Mouse (Mus musculus) 3T3-L1 (cell line): ENCODE results near the gene F3.
A peak's percentile ranks its signal among the peaks of the same experiment; 100 is the strongest.

Source experiments
- DNase-seq: peaks from one replicate; pipeline ENCODE4 v3.0.0-alpha.2; 2015; ENCODE audit warnings: low read depth, low spot score

Gene F3

DNA sequence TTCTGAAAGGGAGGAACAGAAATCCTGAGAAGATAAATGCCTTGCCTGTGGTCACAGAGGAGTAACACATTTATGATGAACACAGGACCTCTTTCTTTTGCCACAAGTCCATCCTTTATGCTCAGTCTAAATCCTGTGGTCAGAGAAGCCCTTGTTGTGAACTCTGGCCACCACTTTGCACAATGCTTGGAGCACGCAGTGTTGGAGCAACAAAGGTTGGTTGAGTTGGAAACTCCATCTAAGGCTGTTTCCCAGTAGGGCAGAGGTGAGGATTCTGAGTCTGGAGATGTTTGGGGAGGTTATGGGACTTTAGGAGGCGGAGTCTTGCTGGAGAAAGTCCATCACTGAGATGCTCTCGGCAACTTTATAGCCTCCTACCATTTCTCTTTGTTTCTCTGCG, 16.2 kb upstream of the F3 start:
- DNase-seq: peak; percentile 48

DNA sequence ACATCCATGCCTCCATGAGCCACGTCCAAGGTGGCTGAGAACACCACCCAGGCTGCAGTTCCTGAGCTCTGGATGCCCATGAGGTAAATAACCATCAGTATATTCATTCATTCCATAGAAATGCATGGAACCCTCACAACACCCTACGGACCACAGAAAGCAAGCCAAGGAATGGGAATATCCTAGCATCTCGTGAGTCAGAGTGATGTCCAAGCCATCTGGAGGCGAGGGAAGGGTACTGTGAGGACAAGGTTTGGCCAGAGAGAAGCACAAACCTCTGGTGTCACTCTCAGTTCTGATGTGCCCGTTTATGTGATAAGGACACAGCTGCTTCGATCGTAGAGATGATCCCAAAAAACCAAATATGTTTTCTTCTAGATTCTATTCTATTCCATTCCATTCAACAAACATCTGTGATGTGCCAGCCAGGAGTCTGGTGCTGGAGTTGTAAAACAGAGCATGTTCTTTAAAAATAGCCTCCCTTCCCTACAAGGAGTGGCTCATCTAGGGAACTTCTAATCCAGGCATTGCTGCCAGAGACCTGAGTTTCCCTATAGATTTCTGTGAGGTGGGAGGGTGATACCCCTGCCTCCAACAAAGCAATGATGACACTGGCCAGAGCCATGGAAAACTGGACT, 12.3 kb upstream of the F3 start:
- DNase-seq: peak; percentile 52

DNA sequence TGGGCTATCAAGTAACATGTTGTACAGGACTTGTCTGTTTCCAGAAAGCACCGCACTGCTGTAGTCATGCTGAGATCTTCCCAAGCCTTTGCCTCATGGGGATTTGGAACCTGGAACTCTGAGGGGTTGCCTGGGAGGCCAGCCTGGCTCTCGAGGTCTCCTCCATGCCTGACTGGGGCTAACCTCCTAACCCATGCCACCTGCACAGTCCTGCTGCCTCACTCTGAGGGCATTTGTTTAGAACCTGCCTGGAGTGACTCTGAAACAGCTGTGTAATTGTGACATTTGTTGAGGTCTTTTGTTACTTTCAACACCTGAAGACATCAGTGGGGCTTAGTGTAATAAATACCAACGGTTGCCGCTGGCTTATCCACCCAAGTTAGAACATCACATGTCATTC, 11.1 kb upstream of the F3 start:
- no peak for DNase-seq

DNA sequence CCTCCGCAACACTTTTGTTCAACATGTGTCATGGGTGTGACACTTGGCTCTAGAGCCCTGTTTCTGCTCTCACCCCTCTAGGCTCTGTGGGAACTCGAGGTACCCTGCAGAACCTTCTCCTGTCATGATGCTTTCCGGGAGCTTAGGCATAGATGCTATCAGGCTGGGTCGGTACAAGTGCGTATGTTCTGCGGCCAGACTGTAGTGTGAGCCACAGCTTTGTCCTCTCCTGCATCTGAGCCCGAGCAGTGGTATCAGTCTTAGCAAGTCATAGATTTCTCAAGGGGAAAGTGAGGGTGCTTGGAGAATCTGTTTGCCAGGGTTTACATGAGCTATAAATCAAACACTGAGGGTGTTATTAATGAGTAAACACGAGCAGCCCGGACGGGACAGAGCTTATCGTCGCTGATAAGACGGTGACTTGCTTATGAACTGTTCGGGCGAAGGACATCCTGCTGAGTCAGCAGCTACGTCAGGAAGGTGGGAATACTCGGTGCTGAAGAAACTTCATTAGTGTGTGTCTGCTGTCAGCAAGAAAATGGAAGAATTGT, 10.1 kb upstream of the F3 start:
- no peak for DNase-seq

DNA sequence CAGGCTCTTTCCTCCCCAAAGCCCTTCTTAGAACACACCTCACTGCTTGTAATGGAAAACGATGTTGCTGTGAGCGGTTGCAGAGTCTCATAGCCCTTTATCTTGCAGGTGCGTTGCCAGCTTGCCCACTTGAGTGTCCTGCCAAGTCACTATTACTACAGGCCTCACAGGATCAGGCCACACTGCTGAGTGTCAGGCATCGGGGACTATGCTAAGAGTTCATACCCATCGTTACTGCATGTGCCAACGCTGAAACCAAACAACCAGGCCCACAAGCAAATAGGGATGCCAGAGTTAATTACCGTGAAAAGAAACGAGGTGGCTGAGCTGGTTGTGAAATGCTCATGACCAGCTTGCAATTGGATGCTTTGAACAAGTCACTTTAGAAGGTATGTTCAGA, 9.5 kb upstream of the F3 start:
- no peak for DNase-seq

DNA sequence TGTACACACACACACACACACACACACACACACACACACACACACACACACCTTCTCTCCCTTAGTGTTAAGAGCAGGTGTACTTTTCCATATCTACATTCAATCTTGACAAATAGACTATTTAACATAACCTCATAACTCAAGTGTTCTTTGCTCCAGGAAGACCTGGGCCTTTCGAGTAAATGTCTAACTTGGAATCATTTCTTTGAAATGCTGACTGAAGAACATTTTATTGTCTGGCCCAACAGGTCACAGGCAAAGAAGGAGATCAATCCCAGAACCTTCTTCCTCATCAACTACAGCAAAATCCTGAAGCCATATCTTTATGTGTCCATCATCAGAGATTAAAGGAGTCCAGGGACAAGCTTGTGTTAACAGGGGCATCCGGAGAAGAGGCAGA, 8.9 kb upstream of the F3 start:
- DNase-seq: no peak

DNA sequence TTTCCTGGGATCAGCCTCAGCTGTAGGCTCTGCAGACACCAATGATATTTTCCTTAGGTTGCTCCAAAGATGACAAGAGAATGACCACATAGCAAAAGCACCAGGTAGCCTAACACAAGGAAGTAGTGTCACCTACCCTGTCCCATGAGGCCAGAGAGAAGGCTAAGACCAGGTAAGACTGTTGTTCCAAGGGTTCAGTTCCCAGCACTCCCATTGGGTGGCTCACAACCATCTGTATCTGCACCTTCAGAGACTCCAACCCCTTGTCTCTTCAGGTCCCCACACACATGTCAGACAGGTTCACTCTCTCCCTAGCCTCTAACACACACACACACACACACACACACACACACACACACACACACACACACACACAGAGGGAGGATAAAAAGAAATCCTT, 8.0 kb upstream of the F3 start:
- DNase-seq: no peak

DNA sequence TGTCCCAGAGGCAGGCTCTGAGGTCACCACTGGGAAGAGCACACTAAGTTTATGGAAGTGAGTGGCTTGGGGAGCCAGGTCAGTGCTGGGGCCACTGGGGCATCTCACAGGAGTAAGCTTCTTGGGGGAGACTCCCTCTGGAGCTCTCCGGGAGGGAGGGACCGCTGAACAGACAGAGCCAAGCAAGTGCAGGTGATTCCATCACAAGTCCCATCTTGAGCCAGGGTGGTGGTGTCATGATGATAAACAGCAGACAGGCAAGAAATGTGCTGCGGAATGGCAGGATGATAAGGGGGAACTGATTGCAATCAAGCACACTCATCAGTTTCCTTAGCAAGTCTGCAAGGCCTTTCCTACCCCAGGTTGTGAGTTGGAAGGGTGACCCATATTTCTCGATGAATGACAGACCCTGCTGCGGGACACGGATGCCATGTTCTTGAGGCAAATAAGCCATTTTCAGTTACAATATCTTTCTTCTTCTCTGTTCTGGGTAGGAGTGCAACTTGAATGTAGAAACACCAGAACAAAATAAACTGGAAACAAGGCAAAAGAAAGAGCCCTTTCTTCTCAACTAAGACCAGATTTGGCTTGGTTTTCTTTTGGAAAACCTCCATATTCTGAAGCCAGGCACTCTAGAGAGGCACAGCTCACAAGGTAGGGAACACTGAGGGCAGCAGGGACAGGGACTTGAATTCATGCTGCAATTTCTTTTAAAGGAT, 7.4 kb upstream of the F3 start:
- no peak for DNase-seq

DNA sequence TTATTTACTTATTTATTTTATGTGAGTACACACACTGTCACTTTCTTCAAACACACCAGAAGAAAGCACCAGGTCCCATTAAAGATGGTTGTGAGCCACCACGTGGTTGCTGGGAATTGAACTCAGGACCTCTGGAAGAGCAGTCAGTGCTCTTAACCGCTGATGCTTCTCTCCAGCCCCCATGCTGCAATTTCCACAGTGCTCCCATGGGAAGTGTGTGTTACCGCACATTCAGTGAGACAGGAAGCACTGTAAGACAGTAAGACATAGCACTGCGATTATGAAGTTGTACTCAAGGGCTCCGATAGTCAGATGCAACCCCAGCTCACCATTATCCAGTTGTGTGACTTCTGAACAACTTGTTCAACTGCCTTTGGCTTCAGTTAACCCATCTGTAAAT, 6.9 kb upstream of the F3 start:
- DNase-seq: no peak

DNA sequence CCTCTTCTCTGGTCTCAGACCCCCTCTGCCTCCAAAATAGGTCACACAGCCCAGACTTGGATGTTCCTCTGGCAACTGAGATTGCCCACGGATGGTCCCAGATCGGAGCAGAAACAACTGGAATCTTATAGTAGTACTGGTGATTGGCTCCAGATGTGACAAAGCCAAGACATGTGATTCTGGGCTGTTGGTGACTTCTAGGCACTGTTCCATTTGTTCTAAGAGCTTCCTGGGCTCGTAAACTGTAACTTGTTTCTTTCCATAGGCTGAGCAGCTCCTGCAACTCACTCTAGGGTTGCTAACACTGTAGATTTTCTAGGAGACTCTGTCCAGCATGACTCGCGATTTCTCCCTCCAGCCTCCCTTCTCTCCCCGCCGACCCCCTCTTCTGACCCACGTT, 4.7 kb upstream of the F3 start:
- peak; percentile 77 for DNase-seq

DNA sequence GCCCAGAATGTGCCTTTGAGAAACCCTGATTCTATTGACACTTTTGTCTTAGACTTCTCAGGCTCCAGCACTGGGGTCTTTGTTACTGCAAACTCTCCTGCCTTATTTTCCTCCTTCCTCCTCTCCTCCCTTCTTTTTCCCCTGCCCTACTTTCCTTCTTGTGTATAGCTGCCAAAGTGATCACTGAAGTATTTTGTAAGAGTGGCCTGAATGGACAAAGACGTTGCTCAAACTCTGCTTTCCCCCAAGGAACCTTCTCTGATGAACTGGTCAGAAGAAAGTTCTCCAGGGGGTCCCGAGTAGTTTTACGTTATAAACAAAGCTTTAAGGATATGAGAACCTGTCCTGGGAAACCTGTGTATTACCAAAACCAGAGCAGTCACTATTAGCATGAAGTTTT, 3.6 kb upstream of the F3 start:
- no peak for DNase-seq

DNA sequence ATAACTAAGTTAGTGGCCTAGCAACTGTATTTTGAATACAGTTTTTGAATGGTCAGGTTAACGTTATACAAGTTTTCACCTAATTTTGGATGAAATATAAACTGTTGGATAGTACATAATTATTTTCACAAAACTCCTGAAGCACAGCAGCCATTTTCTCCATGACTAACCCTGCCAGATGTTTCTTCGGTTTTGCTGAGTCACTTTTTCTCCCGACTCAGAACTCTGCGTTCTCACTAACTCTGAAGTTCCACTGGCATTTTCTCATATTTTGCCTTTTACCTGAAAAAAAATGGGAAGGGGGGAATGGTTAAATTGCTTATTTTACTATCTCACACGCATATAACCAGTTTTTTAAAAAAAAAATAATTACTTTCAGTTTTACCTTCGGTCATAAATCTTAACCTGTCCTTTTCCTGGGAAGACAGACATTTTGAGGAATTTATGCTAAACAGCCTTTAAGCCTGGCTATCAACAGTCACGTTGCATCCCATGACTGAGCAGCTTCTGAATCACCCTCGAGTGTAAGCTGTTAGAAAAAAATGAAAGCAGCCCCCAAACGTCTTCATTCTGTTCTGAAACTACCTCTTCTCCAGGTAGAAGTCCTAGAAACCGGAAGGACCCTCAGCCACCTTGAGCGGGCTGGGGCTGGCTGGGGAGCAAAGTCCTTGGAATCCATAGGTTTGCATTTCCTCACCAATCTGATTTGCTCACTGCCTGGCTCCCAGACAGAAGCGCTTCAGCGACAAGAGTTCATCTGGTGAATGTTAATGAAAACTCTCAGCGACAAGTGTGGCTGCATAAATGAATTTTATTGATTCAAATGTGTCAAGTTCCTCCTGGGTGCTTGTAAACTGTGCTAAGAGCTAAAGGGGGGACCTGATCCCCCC, 2.3 kb upstream of the F3 start:
- peak; percentile 88 for DNase-seq

DNA sequence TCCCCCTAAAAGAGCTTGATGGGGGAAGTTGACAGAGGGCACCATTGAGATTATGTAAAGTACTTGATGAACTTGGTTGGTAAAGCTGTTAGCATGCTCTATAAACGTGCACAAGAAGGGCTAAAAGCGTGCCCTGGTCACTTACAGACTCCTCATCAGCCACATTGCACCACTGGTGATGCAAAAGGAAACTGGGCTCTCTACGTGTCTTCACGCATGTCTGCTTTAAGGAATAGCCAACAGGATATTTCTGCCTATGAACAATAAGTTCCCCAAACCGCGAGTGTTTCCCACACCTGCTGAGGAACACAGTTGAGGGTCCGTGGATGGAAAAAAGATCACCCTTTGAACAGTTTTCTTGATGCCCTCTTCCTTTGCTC, 1.7 kb upstream of the F3 start:
- DNase-seq: peak; percentile 24

DNA sequence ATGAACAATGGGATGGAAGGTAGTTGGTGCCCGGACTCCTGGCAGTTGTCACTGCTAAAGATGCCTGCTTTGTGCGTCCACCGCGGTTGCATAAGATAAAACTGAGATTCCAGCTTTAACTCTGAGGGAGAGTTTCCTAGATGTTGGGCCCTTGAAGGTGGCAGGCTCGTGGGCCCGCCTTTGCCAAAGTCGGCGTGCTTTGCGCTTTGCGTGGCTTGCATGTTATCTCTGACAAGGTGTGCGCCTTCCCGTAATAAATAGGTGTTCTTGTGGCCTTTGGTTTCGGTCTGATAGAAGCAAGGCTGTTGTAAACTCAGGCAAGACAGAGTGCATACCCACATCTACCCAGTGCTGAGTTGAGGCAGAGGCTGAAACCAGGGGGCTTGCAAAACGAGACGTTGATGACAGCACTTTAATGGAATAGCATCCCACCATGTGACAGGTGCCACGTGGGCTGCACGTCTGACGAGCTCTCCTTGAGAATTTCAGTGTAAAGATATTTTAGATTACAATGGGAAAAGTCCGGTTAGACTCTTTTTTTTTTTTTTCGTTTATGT, 709 bp downstream of the F3 start:
- peak; percentile 50 for DNase-seq

DNA sequence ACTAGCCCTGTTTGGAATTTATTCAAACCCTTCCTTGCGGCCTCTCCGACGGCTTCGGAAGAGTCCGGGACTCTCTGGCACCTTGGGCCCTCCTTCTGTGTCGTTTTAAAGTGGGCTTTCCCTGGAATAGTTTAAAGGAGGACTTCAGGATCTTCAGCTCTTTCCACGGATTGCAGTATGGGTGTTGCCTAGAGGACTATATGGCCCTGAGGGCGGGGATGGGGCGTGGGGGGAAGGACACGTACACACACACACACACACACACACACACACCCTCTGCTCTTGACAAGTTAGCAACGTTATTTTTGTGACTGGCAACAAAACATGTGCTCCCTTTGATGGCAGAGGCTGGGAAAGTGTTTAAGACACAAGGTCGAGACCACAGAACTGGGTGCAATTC, 1.2 kb downstream of the F3 start:
- peak; percentile 50 for DNase-seq

DNA sequence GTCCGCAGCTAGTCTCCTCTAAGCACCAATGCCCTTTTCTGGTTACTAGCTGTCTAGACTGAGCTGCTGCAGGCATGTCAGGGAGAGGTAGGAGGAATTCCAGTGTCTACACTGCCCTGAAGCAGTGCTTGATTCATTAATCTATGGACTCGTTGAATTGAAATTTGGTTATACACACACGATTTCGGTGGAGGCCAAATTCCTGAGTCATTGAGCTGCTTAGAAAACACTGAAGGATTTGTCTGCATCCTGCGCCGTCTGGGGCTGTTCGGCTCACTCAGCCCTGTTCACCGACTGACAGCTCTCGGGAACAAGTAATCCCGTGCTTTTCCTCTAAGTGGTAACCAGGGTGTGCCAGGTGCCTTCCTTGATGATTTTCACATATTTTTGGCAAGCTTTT, 2.3 kb downstream of the F3 start:
- DNase-seq: no peak

DNA sequence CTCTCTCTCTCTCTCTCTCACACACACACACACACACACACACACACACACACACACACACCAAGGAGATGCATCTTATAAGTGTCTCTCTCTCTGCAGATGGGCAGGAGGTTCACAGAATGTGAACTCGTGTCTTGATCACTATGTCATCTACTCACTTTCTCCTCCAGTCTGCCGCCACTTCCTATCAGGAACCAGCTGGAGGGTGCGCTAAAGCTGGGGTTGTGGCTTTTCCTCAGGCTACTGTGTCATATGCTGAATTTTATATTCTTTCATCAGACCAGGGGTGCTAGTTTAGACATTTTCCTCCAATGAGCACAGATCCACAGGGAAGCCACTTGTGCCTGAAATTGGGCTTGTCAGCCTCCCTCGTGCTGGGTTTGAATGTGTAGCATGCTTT, 6.3 kb downstream of the F3 start:
- peak; percentile 2 for DNase-seq

DNA sequence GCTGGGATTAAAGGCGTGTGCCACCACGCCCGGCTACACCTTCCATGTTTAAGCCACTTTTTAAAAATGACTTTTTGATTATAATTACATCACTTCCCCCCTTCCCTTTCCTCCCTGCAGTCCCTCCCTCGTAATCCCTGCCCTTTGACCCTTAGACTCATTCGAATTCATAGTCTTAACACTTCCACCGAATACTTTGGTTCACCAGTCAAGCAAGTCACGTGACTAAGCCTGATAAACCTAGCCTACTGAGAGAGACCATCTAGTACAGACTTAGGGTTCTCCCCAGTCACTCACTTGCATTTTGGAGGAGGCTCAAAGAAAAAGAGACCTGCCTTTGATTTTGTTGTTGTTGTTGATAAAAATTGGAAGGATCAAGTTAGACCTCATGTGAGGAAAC, 12.2 kb downstream of the F3 start:
- DNase-seq: no peak

DNA sequence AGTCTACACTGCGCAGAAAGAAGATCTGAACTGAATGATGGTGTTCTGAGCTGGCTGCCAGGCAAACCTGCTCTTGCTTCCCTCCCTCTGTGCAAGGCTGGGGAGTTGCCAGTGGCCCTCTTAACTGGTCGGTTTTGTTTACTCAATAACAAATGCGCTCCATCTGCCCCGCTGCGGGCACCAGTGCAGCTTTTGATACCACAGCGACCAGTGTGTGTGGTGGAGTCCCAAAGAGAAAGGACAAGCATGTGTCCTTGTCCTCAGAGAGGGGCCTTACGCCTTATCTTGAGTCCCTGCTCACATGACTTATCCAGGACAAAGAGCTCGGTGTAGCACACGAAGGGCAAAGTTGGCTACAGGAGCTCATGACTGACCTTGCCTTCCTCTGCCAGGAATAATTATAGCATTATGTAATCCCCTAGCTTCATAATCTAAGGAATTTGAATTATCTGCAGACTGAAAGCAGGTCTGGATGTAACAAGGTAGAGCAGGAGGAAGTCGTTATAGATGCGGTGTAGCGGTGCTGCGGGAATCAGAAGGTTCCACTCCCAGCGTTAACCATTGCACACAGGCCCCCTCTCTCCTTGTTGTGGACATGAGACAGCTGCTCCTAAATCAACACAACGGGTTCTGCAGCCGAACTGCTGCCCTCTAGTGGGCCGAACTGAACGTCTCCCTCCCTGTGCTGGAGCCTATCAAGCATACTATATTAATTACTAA, 12.8 kb downstream of the F3 start:
- DNase-seq: peak; percentile 89

DNA sequence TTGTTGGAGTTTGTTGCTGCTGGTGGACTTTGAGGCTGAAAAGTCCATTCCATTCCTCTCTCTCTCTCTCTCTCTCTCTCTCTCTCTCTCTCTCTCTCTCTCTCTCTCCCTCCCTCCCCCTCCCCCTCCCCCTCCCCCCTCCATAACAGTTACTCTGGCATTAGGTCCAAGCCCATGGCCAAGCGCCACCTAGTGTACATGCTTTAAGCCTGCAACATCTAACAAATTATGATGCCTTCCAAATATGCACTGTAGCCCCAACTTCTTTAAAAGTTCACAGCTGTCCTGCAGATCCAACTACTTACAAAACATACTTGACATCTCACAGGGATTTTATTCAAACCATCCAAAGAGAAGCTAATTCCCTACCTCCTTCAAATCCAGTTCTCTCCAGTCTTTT, 14.1 kb downstream of the F3 start:
- DNase-seq: peak; percentile 68

DNA sequence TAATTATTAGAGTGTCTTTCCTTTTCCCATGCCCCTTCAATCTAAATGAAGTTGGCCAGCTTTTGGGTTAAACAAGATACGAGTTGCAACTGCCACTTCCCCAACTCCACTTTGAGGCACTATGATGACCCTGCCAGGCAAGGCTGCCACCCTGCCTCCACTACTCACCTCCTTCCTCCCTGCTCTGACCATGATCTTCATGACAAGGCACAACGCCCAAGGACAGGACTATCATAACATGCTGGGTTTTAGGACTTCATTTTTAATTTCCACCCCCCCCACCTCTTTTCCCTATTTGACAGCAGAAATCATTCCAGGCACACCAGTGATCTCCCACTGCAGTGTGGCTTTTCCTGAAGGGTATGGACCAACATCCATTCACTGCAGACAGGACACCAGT, 14.6 kb downstream of the F3 start:
- DNase-seq: no peak
